In genomic region chr2:51840808-51841207, GRCm38 (mm10) we compare ENCODE assay signal across 15 mouse cellular contexts.
DNase-seq lines count a peak whose midpoint lies in the region; ATAC-seq lines count a peak whose summit lies in the region.
"Had no signal": no experiment of that assay in that cellular context is flagged by ENCODE, and none has a peak within 500 bp of the region (broad histone marks: within the 10 kb centered on the region; RNA-seq: fewer than 3 reads in every experiment).

No protein-coding gene starts in this region.

- no peak overlapping the region for H3K4me3 ChIP-seq in hindbrain, embryonic 16.5 days (ENCODE audit: low read length)
- no peak overlapping the region for H3K4me3 ChIP-seq in hindbrain, embryonic 12.5 days
- H3K4me3 ChIP-seq: heart, embryonic 13.5 days had no signal

- H3K9ac ChIP-seq in hindbrain, embryonic 16.5 days (ENCODE audit: low read depth, low read length), result no peak overlapping the region
- no peak overlapping the region for H3K9ac ChIP-seq in hindbrain, embryonic 12.5 days
- H3K9ac ChIP-seq: heart, embryonic 13.5 days had no signal

- 70% methylated on average over 3 of the region's 3 CpGs for WGBS in hindbrain, embryonic 16.5 days
- WGBS in hindbrain, embryonic 12.5 days, result 86% methylated on average over 3 of the region's 3 CpGs

- no peaks in the 10 kb centered on the region for H3K27me3 ChIP-seq in hindbrain, embryonic 16.5 days (replicated peaks; ENCODE audit: control insufficient read depth, insufficient read depth, low read length)
- H3K27me3 ChIP-seq in hindbrain, embryonic 12.5 days, result no peaks in the 10 kb centered on the region
- H3K27me3 ChIP-seq: heart, embryonic 13.5 days had no signal

- no peak overlapping the region for H3K27ac ChIP-seq in hindbrain, embryonic 16.5 days (ENCODE audit: low read depth, low read length)
- no peak overlapping the region for H3K27ac ChIP-seq in hindbrain, embryonic 12.5 days
- H3K27ac ChIP-seq: heart, embryonic 13.5 days had no signal

- no peaks in the 10 kb centered on the region for H3K4me1 ChIP-seq in hindbrain, embryonic 16.5 days (ENCODE audit: control insufficient read depth, insufficient read depth, low read depth, low read length)
- no peaks in the 10 kb centered on the region for H3K4me1 ChIP-seq in hindbrain, embryonic 12.5 days
- H3K4me1 ChIP-seq: heart, embryonic 13.5 days had no signal

- H3K4me2 ChIP-seq in hindbrain, embryonic 16.5 days (ENCODE audit: low read length), result no peak overlapping the region
- no peak overlapping the region for H3K4me2 ChIP-seq in hindbrain, embryonic 12.5 days (replicated peaks)
- H3K4me2 ChIP-seq: heart, embryonic 13.5 days had no signal

- H3K9me3 ChIP-seq in hindbrain, embryonic 16.5 days (ENCODE audit: control insufficient read depth, low read length), result no peaks in the 10 kb centered on the region
- no peaks in the 10 kb centered on the region for H3K9me3 ChIP-seq in hindbrain, embryonic 12.5 days (replicated peaks)
- H3K9me3 ChIP-seq: heart, embryonic 13.5 days had no signal

- H3K36me3 ChIP-seq in hindbrain, embryonic 16.5 days (ENCODE audit: control insufficient read depth, insufficient read depth, low read length), result no peaks in the 10 kb centered on the region
- H3K36me3 ChIP-seq in hindbrain, embryonic 12.5 days, result no peaks in the 10 kb centered on the region
- H3K36me3 ChIP-seq: heart, embryonic 13.5 days had no signal

- peak; percentile 2 for DNase-seq in cerebellum, adult 11 months
- DNase-seq in cerebellum, adult 8-10 months, result no peak
- DNase-seq in brain, adult 2 months (ENCODE audit: low read depth, low spot score), result peak; percentile 32
- peak; percentile 57 to 74 for DNase-seq in cerebellum, postnatal 14 days
- DNase-seq in thymus, postnatal 14 days, result no peak
- no peak for DNase-seq in adipocyte (ENCODE audit: low spot score)
- DNase-seq: adrenal gland, adult 8-10 months; kidney, adult 8-10 months; kidney, postnatal 14 days; liver had no signal

- ATAC-seq in hindbrain, embryonic 16.5 days, result peak; percentile 45; the same call in 1 of the 2 replicates
- ATAC-seq in hindbrain, embryonic 12.5 days (ENCODE audit: low FRiP score), result no peak
- ATAC-seq: forebrain, embryonic 16.5 days; lung, postnatal 0 days had no signal

Comparison
In these comparisons a context has a peak if more than half of its experiments do, and no peak if none do; other contexts are left out.
1. DNase-seq: peak in cerebellum, adult 11 months (single experiment), brain, adult 2 months (single experiment) and cerebellum, postnatal 14 days (2 of 2); none in cerebellum, adult 8-10 months (single experiment), thymus, postnatal 14 days (single experiment) and adipocyte (single experiment).